Mouse (Mus musculus) liver, embryonic 14.5 days (tissue): ENCODE data around the gene Atpif1. TPM values are rescaled to one million over a fixed set of nuclear protein-coding genes. Genes with fewer than 3 reads are reported as not detected.
"Not testable (repeated sequence)": the region's sequence is repeated elsewhere in the genome, so short reads cannot be mapped to it uniquely, and the experiment has no call there.

Source experiments
- ATAC-seq: fragments of 200-750 bp; cut with Nextera tagmentation; 2 replicates; pipeline ENCODE4 v1.8.0; 2017; ENCODE audit warnings: moderate number of reproducible peaks, mild to moderate bottlenecking, moderate library complexity; ENCODE audit not compliant: insufficient read depth
- DNase-seq, 3 experiments: peaks; one replicate each; pipeline ENCODE4 v3.0.0-alpha.2; 2012 to 2013; ENCODE audit warnings: low read depth in 3 of 3, low spot score in 3 of 3
- H3K27ac ChIP-seq: fragments of 300-500 bp; sonication (generic); 2 replicates; pipeline ENCODE4 v1.5.1; 2014; ENCODE audit warnings: moderate library complexity, mild to moderate bottlenecking, control low read depth, inconsistent platforms
- H3K27me3 ChIP-seq: fragments of 300-500 bp; sonication (generic); 2 replicates; pipeline ENCODE4 v1.6.1; 2014; ENCODE audit warnings: mild to moderate bottlenecking, low read length, moderate library complexity; ENCODE audit not compliant: control insufficient read depth, insufficient read depth
- H3K36me3 ChIP-seq: fragments of 300-500 bp; sonication (generic); replicated peaks from 2 replicates; pipeline ENCODE4 v1.6.1; 2014; ENCODE audit warnings: low read depth; ENCODE audit not compliant: control insufficient read depth, insufficient read depth
- H3K4me1 ChIP-seq, 2 experiments: fragments of 200-500 bp in 1 of 2; fragments of 300-500 bp in 1 of 2; sonication (generic) in 1 of 2; replicated peaks; 2 replicates each; pipeline ENCODE4 v1.6.1; 2012 to 2014; ENCODE audit warnings: antibody characterized with exemption in 1 of 2, inconsistent platforms in 1 of 2, low read length in 1 of 2; ENCODE audit not compliant: control insufficient read depth in 2 of 2, insufficient read depth in 2 of 2
- H3K4me2 ChIP-seq: fragments of 300-500 bp; sonication (generic); 2 replicates; pipeline ENCODE4 v1.6.1; 2014; ENCODE audit warnings: low read depth, mild to moderate bottlenecking, control low read depth, moderate library complexity
- H3K4me3 ChIP-seq, 2 experiments: fragments of 200-500 bp in 1 of 2; fragments of 300-500 bp in 1 of 2; sonication (generic) in 1 of 2; 2 replicates each; pipeline ENCODE4 v1.5.1; 2012 to 2014; ENCODE audit warnings: low read depth in 2 of 2, low read length in 2 of 2, mild to moderate bottlenecking in 2 of 2, control low read depth in 1 of 2, inconsistent platforms in 1 of 2, moderate library complexity in 1 of 2; ENCODE audit not compliant: insufficient read depth in 1 of 2
- H3K9ac ChIP-seq: fragments of 300-500 bp; sonication (generic); replicated peaks from 2 replicates; pipeline ENCODE4 v1.6.1; 2014; ENCODE audit warnings: mild to moderate bottlenecking, control low read depth, moderate library complexity
- H3K9me3 ChIP-seq: fragments of 300-500 bp; sonication (generic); 2 replicates; pipeline ENCODE4 v1.6.1; 2016; ENCODE audit warnings: low read length, mixed read lengths; ENCODE audit not compliant: control insufficient read depth
- CTCF ChIP-seq: IDR thresholded peaks from 2 replicates; pipeline ENCODE4 v1.5.1; 2016; ENCODE audit warnings: antibody characterized with exemption, low read depth, control low read depth
- EP300 ChIP-seq: IDR thresholded peaks from 2 replicates; pipeline ENCODE4 v1.6.1; 2016; ENCODE audit warnings: antibody characterized with exemption, low read depth
- WGBS: fragments of 180-500 bp; shearing (Covaris S2); extraction: QIAGEN DNeasy Blood & Tissue Kit; methylation state at CpG from one replicate; pipeline ENCODE4 v1.1.7; 2014; ENCODE audit not compliant: insufficient replicate concordance; 5-methylcytosine and 5-hydroxymethylcytosine counted together
- polyA plus RNA-seq, 2 experiments: library from polyadenylated mRNA; depleted of rRNA in 1 of 2; stranded (reverse) in 1 of 2; unstranded in 1 of 2; fragments of >200 nt; fragmentation: Nextera tagmentation in 1 of 2; extraction: Ambion mirVana in 1 of 2; gene quantifications; 2 replicates each; pipeline versions ENCODE4 v1.2.1 to v1.2.3; 2012 to 2014

Atpif1 gene
- polyA plus RNA-seq, 2 experiments, result 902 to 1,811 TPM

DNA sequence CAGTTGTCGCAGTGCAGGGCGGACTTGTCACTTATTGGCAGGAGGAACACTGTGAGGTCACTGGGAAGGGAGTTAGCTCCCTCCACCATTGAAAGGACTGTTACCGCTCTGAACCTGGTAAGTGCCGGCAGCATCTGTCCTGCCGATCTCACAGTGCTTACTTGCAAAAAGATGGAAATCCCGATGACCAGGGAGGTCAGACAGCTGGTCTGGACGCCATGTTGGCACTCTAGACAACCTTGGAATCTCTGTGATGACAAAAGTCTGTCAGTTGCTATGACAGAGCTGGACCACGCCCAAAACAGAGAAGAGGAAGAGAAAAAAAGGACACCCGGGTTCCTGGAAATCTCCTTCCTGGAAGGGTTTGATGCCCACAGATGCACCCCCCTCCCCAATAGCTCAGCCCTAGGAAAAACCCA is 33.9 kb upstream of the Atpif1 start:
- Histone ChIP-seq H3K4me1 (peaks cover 0 to 7% of the 10 kb centered on the region in 2 experiments; a peak in 1 of 4 replicates), H3K27me3 (no peaks in the 10 kb centered on the region), H3K4me3 (no peak overlapping the region), H3K9ac (no peak overlapping the region), H3K9me3 (no peaks in the 10 kb centered on the region), H3K36me3 (no peaks in the 10 kb centered on the region), H3K4me2 (no peak overlapping the region), H3K27ac (no peak overlapping the region)
- ATAC-seq (no peak), DNase-seq (peak in 1 of 3 experiments; percentile 24)
- WGBS, result 56% methylated on average over 9 of the region's 9 CpGs
- TF ChIP-seq CTCF (no peak), EP300 (no peak)

DNA sequence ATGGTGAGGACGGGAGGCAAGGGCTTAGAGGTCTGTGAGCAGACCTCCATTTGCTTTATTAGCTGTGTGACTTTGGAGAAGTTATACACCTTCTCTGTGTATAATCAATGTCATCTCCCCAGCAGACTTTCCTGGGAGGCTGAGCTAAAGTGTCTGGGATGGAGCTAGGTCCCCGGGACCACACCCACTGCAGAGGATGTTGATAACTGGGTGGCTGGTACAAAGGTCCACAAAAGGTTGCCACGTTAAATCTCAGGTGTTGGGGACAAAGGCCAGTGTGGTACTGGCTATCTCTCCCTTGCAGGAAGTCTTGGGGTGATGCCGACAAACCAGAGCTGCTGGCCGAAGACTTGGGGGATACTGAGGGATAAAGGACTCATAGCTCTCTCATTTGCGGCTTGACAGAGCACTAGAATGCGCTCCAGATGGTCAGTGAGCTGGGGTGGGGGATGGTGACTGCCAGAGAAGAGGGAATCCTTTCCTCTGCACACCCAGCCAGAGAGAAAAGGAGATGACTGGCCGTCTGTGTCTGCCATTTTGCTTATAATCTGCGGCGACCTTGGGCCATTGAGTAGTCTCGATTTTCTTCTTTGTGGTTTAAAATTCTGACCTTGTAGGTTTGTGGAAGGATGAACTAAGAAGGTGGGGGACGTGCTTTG is 31.8 kb upstream of the Atpif1 start:
- Histone ChIP-seq H3K4me1 (peaks cover 0 to 5% of the 10 kb centered on the region in 2 experiments; a peak in 1 of 4 replicates), H3K4me3 (no peak overlapping the region), H3K36me3 (no peaks in the 10 kb centered on the region), H3K9ac (no peak overlapping the region), H3K9me3 (no peaks in the 10 kb centered on the region), H3K27me3 (no peaks in the 10 kb centered on the region), H3K27ac (no peak overlapping the region), H3K4me2 (no peak overlapping the region; the same call in 1 of the 2 replicates)
- 65% methylated on average over 12 of the region's 12 CpGs for WGBS
- DNase-seq, result no peak
- no peak for ATAC-seq
- TF ChIP-seq CTCF (no peak), EP300 (no peak)

DNA sequence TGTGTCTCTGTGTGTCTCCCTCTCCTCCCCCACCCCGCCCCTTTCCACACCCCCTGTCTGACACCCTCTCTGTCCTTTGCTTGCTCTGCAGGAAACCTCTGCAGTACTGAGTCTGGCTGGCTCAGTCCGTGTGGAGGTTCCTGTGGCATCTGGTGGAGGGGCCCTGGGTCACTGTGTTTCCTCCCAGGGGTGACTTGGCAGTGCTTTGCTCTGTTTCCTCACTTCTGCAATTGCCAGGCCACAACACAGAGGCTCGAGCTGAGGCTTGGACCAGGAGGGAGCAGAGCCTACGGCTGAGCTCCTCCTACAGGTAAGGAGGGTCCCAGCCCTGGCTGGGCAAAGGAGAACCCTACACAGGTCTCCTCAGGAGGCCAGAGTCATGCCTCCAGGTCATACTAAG is 30.5 kb upstream of the Atpif1 start, which contains the start of gene Ptafr:
Gene Ptafr, plus strand, starts transcription at position 103 of the 400 bp plus-strand sequence.
- no peaks in the 10 kb centered on the region for H3K36me3 ChIP-seq
- peaks cover 0 to 5% of the 10 kb centered on the region in 2 experiments; a peak in 1 of 4 replicates for H3K4me1 ChIP-seq
- 14% methylated on average over 4 of the region's 4 CpGs for WGBS
- H3K27ac ChIP-seq, result no peak within 1 kb of the TSS
- H3K4me2 ChIP-seq, result peak within 1 kb of the TSS; percentile 20; the same call in 1 of the 2 replicates
- no peaks in the 10 kb centered on the region for H3K9me3 ChIP-seq
- no peak for TF ChIP-seq EP300
- TF ChIP-seq CTCF, result 0 out of 2 replicates have a peak, but pooled peaks have one; percentile 4
- DNase-seq, result peak in 1 of 3 experiments; percentile 20
- peak; percentile 31; the same call in 1 of the 2 replicates for ATAC-seq
- no peak within 1 kb of the TSS for H3K9ac ChIP-seq
- peak within 1 kb of the TSS in 1 of 2 experiments; percentile 12; a peak in 2 of 4 replicates for H3K4me3 ChIP-seq
- no peaks in the 10 kb centered on the region for H3K27me3 ChIP-seq

DNA sequence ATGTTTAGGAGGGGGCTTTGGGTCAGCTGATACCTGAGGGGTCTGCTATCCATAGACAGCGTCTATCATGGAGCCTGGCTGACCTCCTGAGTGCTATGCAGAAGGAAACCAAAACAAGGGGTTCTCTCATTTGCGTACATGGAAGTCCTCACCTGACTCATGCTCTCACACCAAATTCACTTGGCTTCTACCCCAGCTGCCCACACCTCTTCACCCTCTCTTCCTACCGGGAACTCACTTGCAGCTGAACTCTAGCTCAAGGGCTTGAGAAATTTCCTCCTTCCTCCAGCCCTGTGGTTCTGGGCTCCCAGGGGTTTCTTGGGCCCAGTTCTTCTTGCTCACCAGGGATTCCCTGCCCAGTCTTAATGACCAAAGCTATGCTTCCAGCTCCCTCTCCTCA is 29.8 kb upstream of the Atpif1 start:
- Histone ChIP-seq H3K9ac (no peak overlapping the region), H3K4me2 (no peak overlapping the region), H3K27me3 (no peaks in the 10 kb centered on the region), H3K4me3 (no peak overlapping the region), H3K36me3 (no peaks in the 10 kb centered on the region), H3K4me1 (peaks cover 0 to 5% of the 10 kb centered on the region in 2 experiments; a peak in 1 of 4 replicates), H3K27ac (no peak overlapping the region), H3K9me3 (no peaks in the 10 kb centered on the region)
- no peak for DNase-seq
- no peak for TF ChIP-seq EP300
- no peak for ATAC-seq
- WGBS, result 50% methylated on average over 3 of the region's 3 CpGs

DNA sequence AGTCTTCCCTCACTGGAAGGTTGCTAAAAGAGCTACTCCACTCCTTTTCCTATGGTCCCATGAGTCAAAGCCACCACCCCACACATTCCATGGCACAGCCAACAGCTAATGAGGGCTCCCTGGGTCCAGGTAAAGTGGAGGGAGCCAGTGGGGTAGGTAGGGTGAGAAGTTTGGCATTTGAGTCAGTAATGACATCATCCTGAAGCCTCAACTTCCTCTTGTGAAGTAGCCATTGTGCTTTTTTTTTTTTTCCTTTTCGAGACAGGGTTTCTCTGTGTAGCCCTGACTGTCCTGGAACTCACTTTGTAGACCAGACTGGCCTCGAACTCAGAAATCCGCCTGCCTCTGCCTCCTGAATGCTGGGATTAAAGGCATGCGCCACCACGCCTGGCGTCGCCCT is 22.1 kb upstream of the Atpif1 start:
- not testable (repeated sequence) for ATAC-seq, H3K9me3 ChIP-seq, H3K27me3 ChIP-seq, H3K4me1 ChIP-seq, H3K4me3 ChIP-seq, H3K4me2 ChIP-seq, H3K9ac ChIP-seq, DNase-seq, H3K27ac ChIP-seq
- peaks cover 30% of the 10 kb centered on the region for H3K36me3 ChIP-seq
- 64% methylated on average over 7 of the region's 7 CpGs for WGBS
